Mouse (Mus musculus) spleen, adult 2 months (tissue): ENCODE data around the gene Nacc1.

Source experiments
- CTCF ChIP-seq: fragments of 200-500 bp; IDR thresholded peaks from 2 replicates; pipeline ENCODE4 v1.5.1; 2011; ENCODE audit warnings: mild to moderate bottlenecking, inconsistent platforms; ENCODE audit not compliant: insufficient read depth, insufficient read length, insufficient replicate concordance; ENCODE audit errors: extremely low read depth
- POLR2A ChIP-seq: fragments of 200-500 bp; IDR thresholded peaks from 2 replicates; pipeline ENCODE4 v1.6.1; 2011; ENCODE audit warnings: low read depth, low read length, inconsistent platforms

DNA sequence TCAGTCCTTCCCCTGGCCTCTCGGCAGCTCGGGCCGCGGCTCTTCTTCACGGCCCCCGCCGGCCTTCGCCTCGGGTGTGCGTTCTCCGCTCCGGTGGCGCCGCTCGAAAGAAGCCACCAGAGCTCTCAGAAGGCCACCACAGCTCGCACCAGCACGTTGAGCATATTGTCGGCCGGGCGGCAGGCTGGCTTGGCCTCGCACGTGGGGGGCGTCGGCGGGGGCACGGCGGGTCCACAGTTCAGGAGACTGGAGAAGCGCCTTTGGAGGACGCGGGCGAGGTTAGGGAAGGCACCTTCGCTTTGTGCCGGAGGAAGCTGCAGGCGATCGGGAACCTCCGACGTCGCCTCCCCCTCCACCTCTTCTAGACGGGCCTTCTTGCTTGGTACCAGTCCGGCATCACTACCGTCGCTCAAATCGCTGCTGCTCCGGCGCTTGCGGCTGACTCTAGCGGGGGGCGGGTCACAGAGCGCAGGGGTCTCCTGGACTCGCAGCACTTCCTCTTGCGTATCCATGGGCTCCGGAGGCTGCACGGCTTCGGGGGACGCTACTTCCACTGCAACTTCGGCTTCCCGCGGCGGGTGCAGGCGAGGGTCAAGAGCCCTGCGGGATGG is 25.6 kb downstream of the Nacc1 start:
- no peak; the same call in 1 of the 2 replicates for TF ChIP-seq POLR2A
- TF ChIP-seq CTCF = no peak
